Mouse (Mus musculus) cerebellum, adult 2 months (tissue): Measurements from ENCODE around the gene Aff3.

ENCODE experiments used
- CTCF ChIP-seq: fragments of 200-500 bp; IDR thresholded peaks from 2 replicates; pipeline ENCODE4 v1.5.1; 2011; ENCODE audit warnings: low read depth, mild to moderate bottlenecking, control low read depth, low read length, moderate library complexity, borderline replicate concordance; ENCODE audit not compliant: insufficient read depth
- POLR2A ChIP-seq: fragments of 200-500 bp; IDR thresholded peaks from 2 replicates; pipeline ENCODE4 v1.6.1; 2011; ENCODE audit warnings: low read length, control low read depth, borderline replicate concordance; ENCODE audit not compliant: insufficient read depth

GRCm38 (mm10) chr1:38384457-38385121 is 280.2 kb downstream of the Aff3 start:
- TF ChIP-seq POLR2A (no peak), CTCF (no peak)
